Mouse (Mus musculus) myocyte (in vitro differentiated cells): Measurements from ENCODE around the gene Gm10352.
"Not testable (repeated sequence)": the region's sequence is repeated elsewhere in the genome, so short reads cannot be mapped to it uniquely, and the experiment has no call there.

ENCODE experiments used
- CEBPB ChIP-seq: IDR thresholded peaks from 2 replicates; pipeline ENCODE4 v1.6.1; 2011; ENCODE audit warnings: mild to moderate bottlenecking, moderate library complexity; ENCODE audit not compliant: poor library complexity, insufficient read depth, severe bottlenecking
- E2F4 ChIP-seq: IDR thresholded peaks from one replicate; pipeline ENCODE4 v1.6.1; 2011; ENCODE audit warnings: mild to moderate bottlenecking, control low read depth, moderate library complexity; ENCODE audit not compliant: insufficient read depth
- MAX ChIP-seq: IDR thresholded peaks from one replicate; pipeline ENCODE4 v1.6.1; 2011; ENCODE audit warnings: low read depth, mild to moderate bottlenecking, control low read depth
- MYOD1 ChIP-seq, 3 experiments: IDR thresholded peaks; one replicate each; pipeline ENCODE4 v1.6.1; 2011; ENCODE audit warnings: control low read depth in 2 of 3, low read depth in 2 of 3, mild to moderate bottlenecking in 2 of 3, moderate library complexity in 1 of 3; ENCODE audit not compliant: insufficient read length in 2 of 3, control insufficient read depth in 1 of 3
- MYOG ChIP-seq, 3 experiments: IDR thresholded peaks; one replicate each; pipeline ENCODE4 v1.6.1; 2011; ENCODE audit warnings: control low read depth in 2 of 3, low read depth in 2 of 3, mild to moderate bottlenecking in 2 of 3; ENCODE audit not compliant: insufficient read length in 2 of 3, control insufficient read depth in 1 of 3, insufficient read depth in 1 of 3
- POLR2A ChIP-seq: IDR thresholded peaks from one replicate; pipeline ENCODE4 v1.6.1; 2011; ENCODE audit warnings: low read depth, mild to moderate bottlenecking, control low read depth, moderate library complexity; ENCODE audit not compliant: insufficient read length
- POLR2AphosphoS2 ChIP-seq: IDR thresholded peaks from one replicate; pipeline ENCODE4 v1.6.1; 2011; ENCODE audit warnings: low read depth, control low read depth; ENCODE audit not compliant: insufficient read length
- REST ChIP-seq: IDR thresholded peaks from one replicate; pipeline ENCODE4 v1.6.1; 2011; ENCODE audit warnings: mild to moderate bottlenecking, control low read depth, moderate library complexity; ENCODE audit not compliant: insufficient read depth, insufficient read length
- SRF ChIP-seq: IDR thresholded peaks from one replicate; pipeline ENCODE4 v1.6.1; 2011; ENCODE audit warnings: low read depth; ENCODE audit not compliant: control insufficient read depth, insufficient read length
- TCF12 ChIP-seq: IDR thresholded peaks from one replicate; pipeline ENCODE4 v1.6.1; 2011; ENCODE audit warnings: mild to moderate bottlenecking, control low read depth; ENCODE audit not compliant: poor library complexity, insufficient read depth, severe bottlenecking
- TCF3 ChIP-seq: IDR thresholded peaks from one replicate; pipeline ENCODE4 v1.6.1; 2011; ENCODE audit warnings: low read depth, control low read depth; ENCODE audit not compliant: insufficient read length
- USF1 ChIP-seq: IDR thresholded peaks from one replicate; pipeline ENCODE4 v1.6.1; 2011; ENCODE audit warnings: low read depth, mild to moderate bottlenecking, control low read depth, moderate library complexity

GRCm38 (mm10) chrY:2900689-2901088, at the start of gene Gm10352:
- not testable (repeated sequence) for TF ChIP-seq TCF12; E2F4; POLR2A; USF1; MYOD1 (IDR thresholded peaks at IDR 0.05; ENCODE audit: control insufficient read depth in 1 of 3, insufficient read length in 2 of 3, low read depth in 2 of 3); MAX; REST; CEBPB; MYOG (IDR thresholded peaks at IDR 0.05; ENCODE audit: control insufficient read depth in 1 of 3, insufficient read depth in 1 of 3, insufficient read length in 2 of 3, low read depth in 2 of 3); POLR2AphosphoS2; TCF3; SRF
